15 mouse cellular contexts compared by ENCODE assay signal in genomic region chr2:44241657-44242454, GRCm38 (mm10).
A peak's percentile ranks its signal among the peaks of the same experiment; 100 is the strongest.
DNase-seq lines count a peak whose midpoint lies in the region; ATAC-seq and TF ChIP-seq lines count a peak whose summit lies in the region.
"Had no signal": no experiment of that assay in that cellular context is flagged by ENCODE, and none has a peak within 500 bp of the region (broad histone marks: within the 10 kb centered on the region; RNA-seq: fewer than 3 reads in every experiment).

No protein-coding gene starts in this region.

- H3K4me2 ChIP-seq in hindbrain, embryonic 14.5 days (replicated peaks) = no peak overlapping the region
- no peak overlapping the region for H3K4me2 ChIP-seq in midbrain, embryonic 16.5 days (ENCODE audit: low read length)
- H3K4me2 ChIP-seq: heart, embryonic 13.5 days; liver, embryonic 12.5 days had no signal

- H3K4me1 ChIP-seq in hindbrain, embryonic 14.5 days (replicated peaks; ENCODE audit: control insufficient read depth, insufficient read depth, low read length) = peaks cover 21% of the 10 kb centered on the region
- peaks cover 7% of the 10 kb centered on the region; the same call in 1 of the 2 replicates for H3K4me1 ChIP-seq in midbrain, embryonic 16.5 days (ENCODE audit: control insufficient read depth, insufficient read depth, low read length)
- H3K4me1 ChIP-seq: heart, embryonic 13.5 days; liver, embryonic 12.5 days had no signal

- H3K9ac ChIP-seq in hindbrain, embryonic 14.5 days = no peak overlapping the region
- no peak overlapping the region for H3K9ac ChIP-seq in midbrain, embryonic 16.5 days (ENCODE audit: low read depth, low read length)
- H3K9ac ChIP-seq: heart, embryonic 13.5 days; liver, embryonic 12.5 days had no signal

- H3K9me3 ChIP-seq in hindbrain, embryonic 14.5 days (ENCODE audit: control insufficient read depth, low read length) = no peaks in the 10 kb centered on the region
- H3K9me3 ChIP-seq in midbrain, embryonic 16.5 days (replicated peaks; ENCODE audit: control insufficient read depth, low read length, poor library complexity, severe bottlenecking) = no peaks in the 10 kb centered on the region
- H3K9me3 ChIP-seq: heart, embryonic 13.5 days; liver, embryonic 12.5 days had no signal

- WGBS in hindbrain, embryonic 14.5 days = 29% methylated on average over 7 of the region's 7 CpGs
- WGBS in midbrain, embryonic 16.5 days = 42% methylated on average over 7 of the region's 7 CpGs

- DNase-seq in layer of hippocampus, adult 2 months (ENCODE audit: low spot score in 2 of 2) = peak in 1 of 2 experiments; percentile 15
- no peak for DNase-seq in layer of hippocampus, adult 11-12 months (ENCODE audit: low spot score)
- peak; percentile 17 for DNase-seq in NIH3T3 (ENCODE audit: low read depth)
- peak; percentile 49 for DNase-seq in hindbrain, embryonic 14.5 days (ENCODE audit: low spot score)
- no peak for DNase-seq in kidney, adult 18-20 months
- DNase-seq in right cerebral cortex, postnatal 10 days (ENCODE audit: low spot score in 2 of 2) = no peak
- no peak for DNase-seq in gastrocnemius, postnatal 10 days
- DNase-seq: gastrocnemius, postnatal 14 days; kidney, postnatal 10 days; lung, postnatal 10 days; right cerebral cortex, postnatal 4 days had no signal

- peak; percentile 10; the same call in 1 of the 2 replicates for ATAC-seq in hindbrain, embryonic 14.5 days (ENCODE audit: low FRiP score)
- ATAC-seq in midbrain, embryonic 16.5 days = peak; percentile 32; the same call in 1 of the 2 replicates
- ATAC-seq: CD4-positive, CD25-positive, alpha-beta regulatory T cell, adult 4 months; liver, embryonic 12.5 days had no signal

- H3K36me3 ChIP-seq in hindbrain, embryonic 14.5 days (replicated peaks; ENCODE audit: control insufficient read depth, insufficient read depth) = no peaks in the 10 kb centered on the region
- no peaks in the 10 kb centered on the region for H3K36me3 ChIP-seq in midbrain, embryonic 16.5 days (ENCODE audit: control insufficient read depth, insufficient read depth, low read length)
- H3K36me3 ChIP-seq: heart, embryonic 13.5 days; liver, embryonic 12.5 days had no signal

- H3K27me3 ChIP-seq in hindbrain, embryonic 14.5 days (ENCODE audit: control insufficient read depth, insufficient read depth, low read length) = no peaks in the 10 kb centered on the region
- no peaks in the 10 kb centered on the region for H3K27me3 ChIP-seq in midbrain, embryonic 16.5 days (ENCODE audit: control insufficient read depth, insufficient read depth, low read depth, low read length)
- H3K27me3 ChIP-seq: heart, embryonic 13.5 days; liver, embryonic 12.5 days had no signal

- H3K4me3 ChIP-seq in layer of hippocampus, adult 2 months = no peak overlapping the region
- no peak overlapping the region for H3K4me3 ChIP-seq in hindbrain, embryonic 14.5 days (replicated peaks; ENCODE audit: low read length)
- H3K4me3 ChIP-seq in midbrain, embryonic 16.5 days (ENCODE audit: low read depth, low read length) = no peak overlapping the region
- H3K4me3 ChIP-seq: heart, embryonic 13.5 days; liver, embryonic 12.5 days had no signal

- H3K27ac ChIP-seq in layer of hippocampus, adult 2 months = peak overlapping the region; percentile 90; the same call in 1 of the 2 replicates
- peak overlapping the region; percentile 83 for H3K27ac ChIP-seq in hindbrain, embryonic 14.5 days
- H3K27ac ChIP-seq in midbrain, embryonic 16.5 days (ENCODE audit: low read length) = no peak overlapping the region
- H3K27ac ChIP-seq: heart, embryonic 13.5 days; liver, embryonic 12.5 days had no signal

- TF ChIP-seq CTCF in layer of hippocampus, adult 2 months (conservative IDR thresholded peaks at IDR 0.05) = peak; percentile 62

Comparison
In these comparisons a context has a peak if more than half of its experiments do, and no peak if none do; other contexts are left out.
1. DNase-seq: peak in NIH3T3 (single experiment) and hindbrain, embryonic 14.5 days (single experiment); none in layer of hippocampus, adult 11-12 months (single experiment), kidney, adult 18-20 months (single experiment), right cerebral cortex, postnatal 10 days (0 of 2) and gastrocnemius, postnatal 10 days (single experiment).